Mouse (Mus musculus): Measurements from ENCODE around the gene Gm20838. TPM values are rescaled to one million over a fixed set of nuclear protein-coding genes. Genes with fewer than 3 reads are reported as not detected.
"Not testable (repeated sequence)": the region's sequence is repeated elsewhere in the genome, so short reads cannot be mapped to it uniquely, and the experiment has no call there.

Gm20838 gene
- not detected in 2 replicates for polyA plus RNA-seq (2015; fragmentation: Nextera tagmentation; extraction: Ambion mirVana)

DNA sequence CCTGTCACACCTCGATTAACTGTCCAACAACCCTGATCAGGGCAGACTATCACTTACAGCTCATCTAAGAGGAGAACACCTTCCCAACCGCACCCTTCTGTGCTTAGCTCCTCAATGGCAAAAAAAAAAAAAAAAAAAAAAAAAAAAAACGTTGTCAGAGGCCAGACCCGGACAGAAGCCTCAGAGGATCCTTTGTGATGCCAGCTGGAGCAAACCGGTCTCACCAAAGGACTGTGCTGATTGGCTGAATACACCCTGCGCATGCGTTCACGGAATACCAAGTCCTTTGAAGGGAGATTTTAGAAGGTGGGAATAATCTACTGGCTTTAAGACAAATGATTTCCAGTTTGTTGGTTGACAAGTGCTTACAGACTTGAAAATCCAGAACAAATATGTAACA lies at the start of gene Gm20838:
Gene Gm20838 (minus strand): TSS at position 101 of the 400 bp plus-strand sequence.
- not testable (repeated sequence) for ATAC-seq (ENCODE audit: low read depth); H3K9ac ChIP-seq; H3K36me3 ChIP-seq; H3K4me3 ChIP-seq; H3K9me3 ChIP-seq; H3K27me3 ChIP-seq; H3K4me2 ChIP-seq; H3K27ac ChIP-seq (replicated peaks); H3K4me1 ChIP-seq (replicated peaks)
- no CpG with 5 or more reads among the region's 8 CpGs for whole genome bisulfite sequencing
